Mouse (Mus musculus) neural tube, postnatal 0 days (tissue): Measurements from ENCODE around the gene Mast2. TPM values are rescaled to one million over a fixed set of nuclear protein-coding genes. Genes with fewer than 3 reads are reported as not detected.

Experiments used
- polyA plus RNA-seq: library from polyadenylated mRNA; unstranded; fragments of >200 nt; fragmentation: Nextera tagmentation; extraction: Ambion mirVana; gene quantifications from 2 replicates; pipeline ENCODE4 v1.2.1, GENCODE M21; 2015

Mast2 gene
- polyA plus RNA-seq: 23.3 and 23.8 TPM in 2 replicates

GRCm38 (mm10) chr4:116464126-116464981 lies at the start of gene Mast2:
TSS of gene Mast2 (minus strand) at chr4:116464183.

GRCm38 (mm10) chr4:116507425-116508218 lies 43.6 kb upstream of the Mast2 start, which contains the start of gene Ipp:
TSS of gene Ipp (plus strand) at chr4:116507549.

Other genes starting within 250 kb of the Mast2 start
- gene Pik3r3, start 242.6 kb downstream of the Mast2 start, polyA plus RNA-seq: 27.4 and 29.7 TPM in 2 replicates
- 9.2 and 11.0 TPM in 2 replicates for gene Ipp, start 43.4 kb upstream of the Mast2 start, polyA plus RNA-seq
- gene Tmem69, start 91.8 kb upstream of the Mast2 start, polyA plus RNA-seq: 17.5 and 18.3 TPM in 2 replicates
- 11.7 and 12.6 TPM in 2 replicates for gene Gpbp1l1, start 93.5 kb upstream of the Mast2 start, polyA plus RNA-seq
- gene Ccdc17, start 132.5 kb upstream of the Mast2 start, polyA plus RNA-seq: 4.8 and 5.4 TPM in 2 replicates
- gene Nasp, start 163.8 kb upstream of the Mast2 start, polyA plus RNA-seq: 55.0 and 59.1 TPM in 2 replicates
- 699 and 752 TPM in 2 replicates for gene Akr1a1, start 187.5 kb upstream of the Mast2 start, polyA plus RNA-seq
- 509 and 614 TPM in 2 replicates for gene Prdx1, start 221.4 kb upstream of the Mast2 start, polyA plus RNA-seq
- gene Mmachc, start 244.2 kb upstream of the Mast2 start, polyA plus RNA-seq: 14.8 and 19.0 TPM in 2 replicates
- gene Ccdc163, start 244.3 kb upstream of the Mast2 start, polyA plus RNA-seq: 5.8 and 6.5 TPM in 2 replicates